Comparison of ENCODE assay signal across 9 mouse cellular contexts in the genomic region with DNA sequence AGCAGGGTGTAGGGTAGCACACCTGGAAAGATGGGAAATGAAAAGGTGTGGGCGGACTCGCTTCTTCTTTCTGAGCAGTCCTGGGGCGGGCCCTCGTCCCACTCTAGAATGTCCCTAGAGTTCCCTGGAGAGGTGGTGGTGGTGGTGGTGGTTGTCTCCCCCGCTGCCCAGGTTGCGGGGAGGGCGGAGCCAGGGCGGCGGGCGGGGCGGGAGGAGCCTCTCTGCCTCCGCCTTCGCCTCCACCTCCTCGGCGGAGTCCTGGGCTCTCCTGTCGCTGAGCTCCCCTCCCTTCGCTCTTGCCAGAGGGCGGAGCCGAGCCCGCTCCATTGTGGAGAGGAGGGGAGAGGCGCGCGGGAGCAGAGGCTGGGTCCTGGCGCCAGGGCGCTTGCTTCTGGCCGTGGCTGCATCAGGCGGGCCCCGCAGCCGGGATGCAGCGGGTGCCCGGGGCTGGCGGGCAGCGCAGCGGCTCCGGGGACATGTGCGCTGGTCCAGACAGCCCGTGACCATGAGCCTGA. TPM values are rescaled to one million over a fixed set of nuclear protein-coding genes. Genes with fewer than 3 reads are reported as not detected.
DNase-seq lines count a peak whose midpoint lies in the region; ATAC-seq lines count a peak whose summit lies in the region.
"Had no signal": no experiment of that assay in that cellular context is flagged by ENCODE, and none has a peak within 500 bp of the region (broad histone marks: within the 10 kb centered on the region; RNA-seq: fewer than 3 reads in every experiment).

No protein-coding gene starts in this region.

- H3K4me2 ChIP-seq in forebrain, embryonic 16.5 days (ENCODE audit: low read length), result peak overlapping the region; percentile 53

- peak; percentile 94 for DNase-seq in Muller cell, postnatal 12 days (ENCODE audit: inconsistent ontology term)
- DNase-seq in cerebellum, adult 18-20 months, result peak; percentile 90 to 96
- peak; percentile 86 for DNase-seq in heart, postnatal 4 days
- peak; percentile 62 to 64 for DNase-seq in layer of hippocampus, postnatal 25 days (ENCODE audit: extremely low spot score in 1 of 2, low spot score in 1 of 2)
- peak; percentile 88 for DNase-seq in lung, postnatal 14 days
- DNase-seq in retina, postnatal 1 day, result peak; percentile 93
- peak; percentile 80 for DNase-seq in thymus, postnatal 4 days

- no peaks in the 10 kb centered on the region for H3K9me3 ChIP-seq in forebrain, embryonic 16.5 days (ENCODE audit: control insufficient read depth, low read length)

- peak; percentile 53 for ATAC-seq in forebrain, embryonic 16.5 days

- peak overlapping the region; percentile 98 for H3K9ac ChIP-seq in forebrain, embryonic 16.5 days (replicated peaks; ENCODE audit: low read depth, low read length)

- peak overlapping the region; percentile 89 for H3K27ac ChIP-seq in forebrain, embryonic 16.5 days (ENCODE audit: low read length)

- no peaks in the 10 kb centered on the region for H3K27me3 ChIP-seq in forebrain, embryonic 16.5 days (replicated peaks; ENCODE audit: control insufficient read depth, insufficient read depth, low read length)

- 2% methylated on average over 22 of the region's 37 CpGs for WGBS in forebrain, embryonic 16.5 days

- peaks cover 18% of the 10 kb centered on the region for H3K36me3 ChIP-seq in forebrain, embryonic 16.5 days (ENCODE audit: control insufficient read depth, insufficient read depth)

- peaks cover 40% of the 10 kb centered on the region for H3K4me1 ChIP-seq in forebrain, embryonic 16.5 days (replicated peaks; ENCODE audit: control insufficient read depth, insufficient read depth, low read length)

- H3K4me3 ChIP-seq in forebrain, embryonic 16.5 days (replicated peaks; ENCODE audit: low read length), result peak overlapping the region; percentile 90

RNA-seq across cellular contexts. Expression of a gene that starts 3.4 kb away (rescaled TPM):
- 65.1 and 71.5 TPM in 2 replicates for polyA plus RNA-seq in forebrain, embryonic 16.5 days (2015; fragmentation: Nextera tagmentation; extraction: Ambion mirVana)
- 10 to 100 TPM; 15.2 TPM for total RNA-seq in heart, postnatal 4 days (2021)
- 10 to 100 TPM; 72.8 to 89.7 TPM for total RNA-seq in layer of hippocampus, postnatal 25 days (2021)

RNA-seq across cellular contexts. Expression of a gene that starts 21.6 kb away (rescaled TPM):
- 0.45 and 0.46 TPM in 2 replicates for polyA plus RNA-seq in forebrain, embryonic 16.5 days (2015; fragmentation: Nextera tagmentation; extraction: Ambion mirVana)
- total RNA-seq in heart, postnatal 4 days (2021), result under 1 TPM; 0.09 to 0.10 TPM
- total RNA-seq in layer of hippocampus, postnatal 25 days (2021), result under 1 TPM; 0.32 to 0.35 TPM
- total RNA-seq: neutrophil, adult 5-6 weeks had no signal

RNA-seq across cellular contexts. Expression of a gene that starts 26.7 kb away (rescaled TPM):
- 21.9 and 22.9 TPM in 2 replicates for polyA plus RNA-seq in forebrain, embryonic 16.5 days (2015; fragmentation: Nextera tagmentation; extraction: Ambion mirVana)
- total RNA-seq in heart, postnatal 4 days (2021), result 10 to 100 TPM; 65.4 to 68.6 TPM
- total RNA-seq in layer of hippocampus, postnatal 25 days (2021), result 100 to 1,000 TPM; 165 to 186 TPM

RNA-seq across cellular contexts. Expression of a gene that starts 28.9 kb away (rescaled TPM):
- not detected in 2 replicates for polyA plus RNA-seq in forebrain, embryonic 16.5 days (2015; fragmentation: Nextera tagmentation; extraction: Ambion mirVana)
- total RNA-seq in heart, postnatal 4 days (2021), result not detected
- not detected for total RNA-seq in layer of hippocampus, postnatal 25 days (2021)
- total RNA-seq: neutrophil, adult 5-6 weeks had no signal

Comparison
In these comparisons a context has a peak if more than half of its experiments do, and no peak if none do; other contexts are left out.
1. Peak in every context shown above with its lines: DNase-seq, ATAC-seq, H3K4me3 ChIP-seq and H3K27ac ChIP-seq.
2. RNA of a gene that starts 3.4 kb away (total RNA-seq): 72.8 to 89.7 TPM in layer of hippocampus, postnatal 25 days; 15.2 TPM in heart, postnatal 4 days; every median in the first group is over 4 times any median in the second.